Mouse (Mus musculus): ENCODE data around the gene Gm10053. TPM values are rescaled to one million over a fixed set of nuclear protein-coding genes. Genes with fewer than 3 reads are reported as not detected.

The Gm10053 gene
- total and polyA plus RNA-seq, 2 experiments from 2014 or later, result 35.6 to 302 TPM

DNA sequence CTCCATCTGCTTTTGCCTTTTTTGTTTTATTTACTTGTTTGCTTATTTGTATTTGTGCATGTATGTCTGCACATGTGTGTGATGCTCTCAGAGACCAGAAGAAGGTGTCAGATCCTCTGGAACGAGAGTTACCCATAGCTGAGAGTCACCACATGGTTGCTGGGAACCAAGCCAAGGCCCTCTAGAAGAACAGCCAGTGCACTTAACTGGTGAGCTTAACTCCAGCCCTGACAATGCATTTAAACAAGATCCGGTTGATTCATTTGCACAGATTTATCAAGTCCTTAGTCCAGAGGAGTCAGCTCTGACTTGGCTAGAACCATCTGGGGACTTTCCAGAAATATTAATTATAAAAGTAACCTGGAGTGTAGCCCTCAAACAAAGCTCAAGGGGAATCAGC lies 1.6 kb upstream of the Gm10053 start:
- no peak overlapping the region for H3K4me3 ChIP-seq (ENCODE audit: low read depth, low read length)
- H3K36me3 ChIP-seq (ENCODE audit: insufficient read depth, low read length), result no peaks in the 10 kb centered on the region
- H3K27me3 ChIP-seq (ENCODE audit: insufficient read depth, low read length), result 0 out of 2 replicates have a peak, but pooled peaks cover 3% of the 10 kb centered on the region
- no peak overlapping the region for H3K27ac ChIP-seq (ENCODE audit: low read depth, low read length)
- H3K9ac ChIP-seq (replicated peaks; ENCODE audit: low read length, poor library complexity, severe bottlenecking), result no peak overlapping the region
- H3K4me1 ChIP-seq (ENCODE audit: insufficient read depth, low read length), result no peaks in the 10 kb centered on the region
- 63% methylated on average over 2 of the region's 2 CpGs for WGBS
- DNase-seq (ENCODE audit: low spot score), result no peak
- H3K9me3 ChIP-seq (ENCODE audit: low read length), result no peaks in the 10 kb centered on the region
- no peak for ATAC-seq (ENCODE audit: low FRiP score)
- no peak overlapping the region for H3K4me2 ChIP-seq (ENCODE audit: low read depth, low read length, poor library complexity, severe bottlenecking)
- no peak for TF ChIP-seq CTCF (IDR thresholded peaks at IDR 0.05)

DNA sequence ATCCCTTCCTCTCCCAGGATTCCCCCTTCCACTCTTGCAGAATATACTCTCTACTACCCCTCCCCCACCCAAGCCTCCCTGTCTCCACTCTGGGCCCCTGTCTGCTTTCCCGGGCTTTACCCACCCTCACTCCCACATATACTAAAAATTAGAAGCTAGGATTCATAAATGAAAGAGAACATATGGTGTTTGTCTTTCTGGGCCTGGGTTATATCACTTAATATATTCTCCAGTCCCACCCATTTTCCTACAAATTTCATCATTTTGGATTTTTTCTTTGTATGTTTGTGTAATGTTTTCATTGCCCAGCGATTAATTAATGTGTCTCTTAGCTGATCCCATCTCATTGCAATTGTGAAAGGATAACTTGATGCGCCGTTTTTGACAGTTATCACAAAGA lies 5.8 kb downstream of the Gm10053 start:
- no peak for ATAC-seq (ENCODE audit: low FRiP score)
- WGBS, result 61% methylated on average over 4 of the region's 4 CpGs

DNA sequence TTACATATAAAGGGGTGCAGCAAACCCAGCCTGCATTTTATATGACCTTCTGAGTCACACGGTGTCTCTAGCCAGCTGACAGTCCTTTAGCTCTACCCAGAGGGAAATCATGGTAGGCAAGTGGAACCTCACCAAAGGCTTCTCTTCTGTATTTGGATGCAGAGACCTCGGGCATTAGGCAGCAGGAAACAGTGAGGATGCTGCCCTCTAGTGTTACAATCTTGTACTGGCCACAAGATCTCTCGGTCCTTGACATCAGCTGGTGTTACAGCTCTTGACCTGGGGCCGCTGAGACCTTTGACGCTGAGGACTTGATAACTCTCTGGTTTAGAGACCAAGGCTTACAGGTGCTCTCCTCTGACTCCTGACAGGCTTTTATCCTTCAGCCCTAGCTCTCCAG lies 10.0 kb downstream of the Gm10053 start:
- Histone ChIP-seq H3K36me3 (ENCODE audit: insufficient read depth, low read length) (no peaks in the 10 kb centered on the region), H3K4me3 (ENCODE audit: low read depth, low read length) (no peak overlapping the region), H3K4me1 (ENCODE audit: insufficient read depth, low read length) (no peaks in the 10 kb centered on the region; the same call in 1 of the 2 replicates), H3K27me3 (ENCODE audit: insufficient read depth, low read length) (no peaks in the 10 kb centered on the region), H3K4me2 (ENCODE audit: low read depth, low read length, poor library complexity, severe bottlenecking) (no peak overlapping the region), H3K9ac (replicated peaks; ENCODE audit: low read length, poor library complexity, severe bottlenecking) (no peak overlapping the region), H3K9me3 (ENCODE audit: low read length) (no peaks in the 10 kb centered on the region), H3K27ac (ENCODE audit: low read depth, low read length) (no peak overlapping the region)
- TF ChIP-seq CTCF (IDR thresholded peaks at IDR 0.05), result peak; percentile 92
- DNase-seq (ENCODE audit: low spot score) (peak; percentile 72), ATAC-seq (ENCODE audit: low FRiP score) (no peak)
- WGBS, result 7% methylated on average over 5 of the region's 5 CpGs

More for the DNA sequence above, 5.8 kb downstream of the Gm10053 start:
- Histone ChIP-seq H3K9ac (replicated peaks; ENCODE audit: low read length, poor library complexity, severe bottlenecking) (no peak overlapping the region), H3K27me3 (ENCODE audit: insufficient read depth, low read length) (no peaks in the 10 kb centered on the region), H3K36me3 (ENCODE audit: insufficient read depth, low read length) (no peaks in the 10 kb centered on the region), H3K4me3 (ENCODE audit: low read depth, low read length) (no peak overlapping the region), H3K4me2 (ENCODE audit: low read depth, low read length, poor library complexity, severe bottlenecking) (no peak overlapping the region), H3K27ac (ENCODE audit: low read depth, low read length) (no peak overlapping the region), H3K4me1 (ENCODE audit: insufficient read depth, low read length) (no peaks in the 10 kb centered on the region; the same call in 1 of the 2 replicates), H3K9me3 (ENCODE audit: low read length) (no peaks in the 10 kb centered on the region)
- TF ChIP-seq CTCF (IDR thresholded peaks at IDR 0.05), result no peak
- no peak for DNase-seq (ENCODE audit: low spot score)

DNA sequence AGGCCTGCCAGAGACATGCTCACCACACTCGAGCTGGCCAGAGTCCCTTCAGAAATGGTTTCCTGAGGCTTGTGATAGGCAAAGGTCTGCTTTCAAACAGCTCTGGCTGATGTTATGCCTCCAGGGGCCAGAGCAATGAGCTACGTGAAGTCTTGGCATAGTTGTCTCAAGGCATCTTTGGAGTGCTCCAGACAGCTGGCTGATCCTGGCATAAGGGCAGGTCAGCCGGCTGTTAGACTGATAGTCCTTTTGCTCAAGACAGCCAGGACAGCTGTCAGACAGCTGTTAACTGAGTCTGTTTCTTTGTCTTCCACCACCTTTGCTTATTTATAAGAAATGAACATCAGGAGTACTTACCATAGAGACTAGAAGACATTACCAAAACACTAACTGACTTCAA lies 11.4 kb downstream of the Gm10053 start:
- Histone ChIP-seq H3K27ac (ENCODE audit: low read depth, low read length) (no peak overlapping the region), H3K9ac (replicated peaks; ENCODE audit: low read length, poor library complexity, severe bottlenecking) (no peak overlapping the region), H3K4me3 (ENCODE audit: low read depth, low read length) (no peak overlapping the region), H3K27me3 (ENCODE audit: insufficient read depth, low read length) (no peaks in the 10 kb centered on the region), H3K4me1 (ENCODE audit: insufficient read depth, low read length) (no peaks in the 10 kb centered on the region; the same call in 1 of the 2 replicates), H3K36me3 (ENCODE audit: insufficient read depth, low read length) (no peaks in the 10 kb centered on the region), H3K9me3 (ENCODE audit: low read length) (no peaks in the 10 kb centered on the region), H3K4me2 (ENCODE audit: low read depth, low read length, poor library complexity, severe bottlenecking) (no peak overlapping the region)
- TF ChIP-seq CTCF (IDR thresholded peaks at IDR 0.05), result no peak
- WGBS, result 84% methylated on average over 3 of the region's 3 CpGs
- ATAC-seq (ENCODE audit: low FRiP score) (no peak), DNase-seq (ENCODE audit: low spot score) (no peak)

DNA sequence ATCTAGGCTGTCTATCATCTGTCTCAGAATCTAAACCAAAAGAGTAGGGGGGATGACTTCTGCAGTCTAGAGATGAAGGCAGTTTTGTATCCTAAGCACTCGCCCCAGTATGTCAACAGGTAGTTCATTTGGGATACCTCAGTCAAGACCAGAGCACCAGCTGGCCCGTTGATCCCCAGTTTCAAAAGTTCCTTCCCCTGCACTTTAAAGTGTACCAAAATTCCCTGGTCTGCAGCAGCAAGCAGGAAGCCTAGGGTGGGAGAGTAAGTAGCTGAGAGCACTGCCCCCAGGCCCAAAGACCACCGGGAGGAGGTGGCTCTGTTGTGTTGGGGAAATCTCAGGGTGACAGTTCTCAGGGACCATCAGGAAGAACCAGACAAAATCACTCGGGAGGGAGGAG lies 21.1 kb downstream of the Gm10053 start:
- DNase-seq (ENCODE audit: low spot score) (no peak), ATAC-seq (ENCODE audit: low FRiP score) (no peak)
- TF ChIP-seq CTCF (IDR thresholded peaks at IDR 0.05), result no peak
- Histone ChIP-seq H3K27me3 (ENCODE audit: insufficient read depth, low read length) (peaks cover 48% of the 10 kb centered on the region), H3K4me2 (ENCODE audit: low read depth, low read length, poor library complexity, severe bottlenecking) (no peak overlapping the region), H3K4me1 (ENCODE audit: insufficient read depth, low read length) (peaks cover 10% of the 10 kb centered on the region; the same call in 1 of the 2 replicates), H3K36me3 (ENCODE audit: insufficient read depth, low read length) (no peaks in the 10 kb centered on the region), H3K9me3 (ENCODE audit: low read length) (no peaks in the 10 kb centered on the region), H3K4me3 (ENCODE audit: low read depth, low read length) (no peak overlapping the region), H3K9ac (replicated peaks; ENCODE audit: low read length, poor library complexity, severe bottlenecking) (no peak overlapping the region), H3K27ac (ENCODE audit: low read depth, low read length) (no peak overlapping the region)
- WGBS, result 30% methylated on average over 4 of the region's 4 CpGs

DNA sequence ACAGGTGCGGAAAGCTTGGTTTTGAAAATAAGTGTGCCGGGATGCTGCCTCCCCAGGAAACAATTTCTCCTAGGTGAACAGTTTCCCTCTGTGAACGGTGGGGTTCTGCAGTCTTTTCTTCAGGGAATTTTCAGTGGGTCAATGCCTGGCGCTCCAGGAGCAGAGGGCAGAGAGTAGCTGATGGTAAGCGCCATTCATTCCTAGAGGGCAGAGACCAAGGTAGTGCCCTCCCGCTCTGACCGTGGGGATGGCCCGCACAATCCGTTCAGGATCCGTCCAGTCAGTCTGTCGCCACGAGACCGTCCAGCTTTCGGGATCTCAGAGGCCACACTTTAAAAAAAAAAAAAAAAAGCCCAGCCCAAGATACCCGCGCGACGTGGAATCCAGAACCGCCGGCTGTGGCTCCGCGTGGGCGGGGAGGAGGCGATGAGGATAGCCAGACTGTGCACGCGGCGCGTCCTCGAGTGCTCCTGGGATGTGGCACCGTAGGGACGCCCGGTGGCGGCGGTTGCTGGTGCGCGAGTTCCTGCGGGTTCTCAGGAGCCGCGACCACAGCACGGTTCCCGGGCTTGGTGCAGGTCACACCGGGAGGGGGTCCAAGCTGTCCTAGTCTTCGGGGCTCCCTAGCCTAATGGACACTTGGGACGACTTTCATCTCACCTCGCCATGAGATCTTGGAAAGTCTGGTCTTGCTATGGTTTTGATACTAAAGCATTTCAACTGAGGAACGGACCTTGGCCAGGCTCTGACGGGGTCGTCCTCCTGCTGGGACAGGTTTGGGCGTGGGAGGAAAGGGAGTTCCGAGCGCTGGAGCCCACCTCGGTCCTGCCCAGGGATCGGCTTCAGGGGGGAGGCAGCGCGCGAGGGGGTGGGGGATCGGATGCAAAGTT lies 21.8 kb downstream of the Gm10053 start:
- Histone ChIP-seq H3K4me3 (ENCODE audit: low read depth, low read length) (no peak overlapping the region; the same call in 1 of the 2 replicates), H3K27me3 (ENCODE audit: insufficient read depth, low read length) (peaks cover 55% of the 10 kb centered on the region)

More for the DNA sequence above, 21.8 kb downstream of the Gm10053 start:
- H3K4me1 ChIP-seq (ENCODE audit: insufficient read depth, low read length), result peaks cover 10% of the 10 kb centered on the region; the same call in 1 of the 2 replicates
- ATAC-seq (ENCODE audit: low FRiP score), result 0 out of 2 replicates have a peak, but pooled peaks have one; percentile 22
- H3K9ac ChIP-seq (replicated peaks; ENCODE audit: low read length, poor library complexity, severe bottlenecking), result no peak overlapping the region
- no peak overlapping the region for H3K27ac ChIP-seq (ENCODE audit: low read depth, low read length)
- no peaks in the 10 kb centered on the region for H3K36me3 ChIP-seq (ENCODE audit: insufficient read depth, low read length)
- DNase-seq (ENCODE audit: low spot score), result no peak
- TF ChIP-seq CTCF (IDR thresholded peaks at IDR 0.05), result no peak
- WGBS, result 2% methylated on average over 53 of the region's 57 CpGs
- no peak overlapping the region for H3K4me2 ChIP-seq (ENCODE audit: low read depth, low read length, poor library complexity, severe bottlenecking)
- H3K9me3 ChIP-seq (ENCODE audit: low read length), result no peaks in the 10 kb centered on the region

Data from midbrain, postnatal 0 days (tissue).